Mouse (Mus musculus): Measurements from ENCODE around the gene Cdk1. TPM values are rescaled to one million over a fixed set of nuclear protein-coding genes. Genes with fewer than 3 reads are reported as not detected.
A peak's percentile ranks its signal among the peaks of the same experiment; 100 is the strongest.

Cdk1 gene
- polyA plus RNA-seq (2015; fragmentation: Nextera tagmentation; extraction: Ambion mirVana): 561 and 586 TPM in 2 replicates

GRCm38 (mm10) chr10:69352212-69353085 is at the start of gene Cdk1:
Gene Cdk1 (minus strand): TSS chr10:69352938.
- H3K4me2 ChIP-seq (ENCODE audit: low read depth, low read length): peak within 1 kb of the TSS; percentile 73
- H3K9me3 ChIP-seq (ENCODE audit: control insufficient read depth, low read length): no peaks in the 10 kb centered on the region
- H3K27ac ChIP-seq (ENCODE audit: low read length): peak within 1 kb of the TSS; percentile 94
- peak within 1 kb of the TSS; percentile 92 for H3K4me3 ChIP-seq (ENCODE audit: low read length)
- peaks cover 32% of the 10 kb centered on the region for H3K4me1 ChIP-seq (replicated peaks; ENCODE audit: control insufficient read depth, insufficient read depth, low read length)
- H3K36me3 ChIP-seq (ENCODE audit: control insufficient read depth, insufficient read depth, low read length): peaks cover 25% of the 10 kb centered on the region
- H3K9ac ChIP-seq (ENCODE audit: low read length): peak within 1 kb of the TSS; percentile 96
- H3K27me3 ChIP-seq (ENCODE audit: control insufficient read depth, insufficient read depth, low read depth, low read length): no peaks in the 10 kb centered on the region
- under 1% methylated on average over 51 of the region's 51 CpGs for WGBS
- ATAC-seq (ENCODE audit: low read depth): peak; percentile 96

GRCm38 (mm10) chr10:69399814-69400385 is 47.2 kb upstream of the Cdk1 start:
- no peak overlapping the region for H3K27ac ChIP-seq (ENCODE audit: low read length)
- peaks cover 28% of the 10 kb centered on the region for H3K27me3 ChIP-seq (ENCODE audit: control insufficient read depth, insufficient read depth, low read depth, low read length)
- ATAC-seq (ENCODE audit: low read depth): peak; percentile 53; the same call in 1 of the 2 replicates
- no peaks in the 10 kb centered on the region for H3K9me3 ChIP-seq (ENCODE audit: control insufficient read depth, low read length)
- no peaks in the 10 kb centered on the region for H3K36me3 ChIP-seq (ENCODE audit: control insufficient read depth, insufficient read depth, low read length)
- peak overlapping the region; percentile 80 for H3K4me3 ChIP-seq (ENCODE audit: low read length)
- H3K9ac ChIP-seq (ENCODE audit: low read length): peak overlapping the region; percentile 78
- H3K4me1 ChIP-seq (replicated peaks; ENCODE audit: control insufficient read depth, insufficient read depth, low read length): peaks cover 3% of the 10 kb centered on the region
- WGBS: 5% methylated on average over 17 of the region's 17 CpGs
- peak overlapping the region; percentile 97 for H3K4me2 ChIP-seq (ENCODE audit: low read depth, low read length)

- H3K36me3 ChIP-seq (ENCODE audit: control insufficient read depth, insufficient read depth, low read length): no peaks in the 10 kb centered on the region
- ATAC-seq (ENCODE audit: low read depth): peak; percentile 92
- H3K27ac ChIP-seq (ENCODE audit: low read length): no peak within 1 kb of the TSS
- H3K4me3 ChIP-seq (ENCODE audit: low read length): peak within 1 kb of the TSS; percentile 80
- H3K9me3 ChIP-seq (ENCODE audit: control insufficient read depth, low read length): no peaks in the 10 kb centered on the region
- H3K4me2 ChIP-seq (ENCODE audit: low read depth, low read length): peak within 1 kb of the TSS; percentile 97
- WGBS: under 1% methylated on average over 71 of the region's 77 CpGs
- H3K27me3 ChIP-seq (ENCODE audit: control insufficient read depth, insufficient read depth, low read depth, low read length): peaks cover 28% of the 10 kb centered on the region
- H3K4me1 ChIP-seq (replicated peaks; ENCODE audit: control insufficient read depth, insufficient read depth, low read length): peaks cover 3% of the 10 kb centered on the region
- H3K9ac ChIP-seq (ENCODE audit: low read length): peak within 1 kb of the TSS; percentile 78
These were observed 46.2 kb upstream of the Cdk1 start, which contains the start of gene Ank3 for GRCm38 (mm10) chr10:69398763-69399590. Gene Ank3 (plus strand): TSS chr10:69398773.

GRCm38 (mm10) chr10:69398197-69398762 is 45.5 kb upstream of the Cdk1 start:
- H3K36me3 ChIP-seq (ENCODE audit: control insufficient read depth, insufficient read depth, low read length): no peaks in the 10 kb centered on the region
- under 1% methylated on average over 26 of the region's 26 CpGs for WGBS
- peak overlapping the region; percentile 97 for H3K4me2 ChIP-seq (ENCODE audit: low read depth, low read length)
- H3K4me3 ChIP-seq (ENCODE audit: low read length): peak overlapping the region; percentile 80
- no peak overlapping the region for H3K27ac ChIP-seq (ENCODE audit: low read length)
- ATAC-seq (ENCODE audit: low read depth): peak; percentile 56
- H3K9me3 ChIP-seq (ENCODE audit: control insufficient read depth, low read length): no peaks in the 10 kb centered on the region
- peaks cover 28% of the 10 kb centered on the region for H3K27me3 ChIP-seq (ENCODE audit: control insufficient read depth, insufficient read depth, low read depth, low read length)
- H3K9ac ChIP-seq (ENCODE audit: low read length): peak overlapping the region; percentile 78
- peaks cover 3% of the 10 kb centered on the region for H3K4me1 ChIP-seq (replicated peaks; ENCODE audit: control insufficient read depth, insufficient read depth, low read length)

- Histone ChIP-seq H3K4me2 (ENCODE audit: low read depth, low read length) (no peak overlapping the region), H3K27me3 (ENCODE audit: control insufficient read depth, insufficient read depth, low read depth, low read length) (no peaks in the 10 kb centered on the region), H3K27ac (ENCODE audit: low read length) (no peak overlapping the region), H3K9ac (ENCODE audit: low read length) (no peak overlapping the region), H3K9me3 (ENCODE audit: control insufficient read depth, low read length) (no peaks in the 10 kb centered on the region), H3K4me3 (ENCODE audit: low read length) (no peak overlapping the region), H3K36me3 (ENCODE audit: control insufficient read depth, insufficient read depth, low read length) (no peaks in the 10 kb centered on the region), H3K4me1 (replicated peaks; ENCODE audit: control insufficient read depth, insufficient read depth, low read length) (no peaks in the 10 kb centered on the region)
- no peak for ATAC-seq (ENCODE audit: low read depth)
- 86% methylated on average over 4 of the region's 4 CpGs for WGBS
These were observed 36.8 kb upstream of the Cdk1 start for GRCm38 (mm10) chr10:69389511-69389910.

GRCm38 (mm10) chr10:69386767-69387166 is 34.0 kb upstream of the Cdk1 start:
- no peaks in the 10 kb centered on the region for H3K27me3 ChIP-seq (ENCODE audit: control insufficient read depth, insufficient read depth, low read depth, low read length)
- no peak overlapping the region for H3K27ac ChIP-seq (ENCODE audit: low read length)
- no peaks in the 10 kb centered on the region for H3K4me1 ChIP-seq (replicated peaks; ENCODE audit: control insufficient read depth, insufficient read depth, low read length)
- ATAC-seq (ENCODE audit: low read depth): no peak
- WGBS: 63% methylated on average over 8 of the region's 8 CpGs
- no peak overlapping the region for H3K9ac ChIP-seq (ENCODE audit: low read length)
- H3K4me3 ChIP-seq (ENCODE audit: low read length): no peak overlapping the region
- H3K9me3 ChIP-seq (ENCODE audit: control insufficient read depth, low read length): no peaks in the 10 kb centered on the region
- H3K4me2 ChIP-seq (ENCODE audit: low read depth, low read length): no peak overlapping the region
- H3K36me3 ChIP-seq (ENCODE audit: control insufficient read depth, insufficient read depth, low read length): no peaks in the 10 kb centered on the region

GRCm38 (mm10) chr10:69385136-69385535 is 32.4 kb upstream of the Cdk1 start:
- H3K4me2 ChIP-seq (ENCODE audit: low read depth, low read length): no peak overlapping the region
- H3K9me3 ChIP-seq (ENCODE audit: control insufficient read depth, low read length): no peaks in the 10 kb centered on the region
- 85% methylated on average over 8 of the region's 8 CpGs for WGBS
- no peaks in the 10 kb centered on the region for H3K4me1 ChIP-seq (replicated peaks; ENCODE audit: control insufficient read depth, insufficient read depth, low read length)
- ATAC-seq (ENCODE audit: low read depth): no peak
- no peak overlapping the region for H3K4me3 ChIP-seq (ENCODE audit: low read length)
- H3K9ac ChIP-seq (ENCODE audit: low read length): no peak overlapping the region
- H3K27me3 ChIP-seq (ENCODE audit: control insufficient read depth, insufficient read depth, low read depth, low read length): no peaks in the 10 kb centered on the region
- no peaks in the 10 kb centered on the region for H3K36me3 ChIP-seq (ENCODE audit: control insufficient read depth, insufficient read depth, low read length)
- H3K27ac ChIP-seq (ENCODE audit: low read length): no peak overlapping the region

GRCm38 (mm10) chr10:69384640-69385039 is 31.9 kb upstream of the Cdk1 start:
- no peak overlapping the region for H3K9ac ChIP-seq (ENCODE audit: low read length)
- no peak overlapping the region for H3K4me2 ChIP-seq (ENCODE audit: low read depth, low read length)
- no peaks in the 10 kb centered on the region for H3K4me1 ChIP-seq (replicated peaks; ENCODE audit: control insufficient read depth, insufficient read depth, low read length)
- no peaks in the 10 kb centered on the region for H3K27me3 ChIP-seq (ENCODE audit: control insufficient read depth, insufficient read depth, low read depth, low read length)
- no peaks in the 10 kb centered on the region for H3K36me3 ChIP-seq (ENCODE audit: control insufficient read depth, insufficient read depth, low read length)
- no peak overlapping the region for H3K27ac ChIP-seq (ENCODE audit: low read length)
- no peak for ATAC-seq (ENCODE audit: low read depth)
- no peaks in the 10 kb centered on the region for H3K9me3 ChIP-seq (ENCODE audit: control insufficient read depth, low read length)
- 55% methylated on average over 11 of the region's 11 CpGs for WGBS
- no peak overlapping the region for H3K4me3 ChIP-seq (ENCODE audit: low read length)
